Mouse (Mus musculus) midbrain, embryonic 15.5 days (tissue): Measurements from ENCODE around the gene Prm3. TPM values are rescaled to one million over a fixed set of nuclear protein-coding genes. Genes with fewer than 3 reads are reported as not detected.
A peak's percentile ranks its signal among the peaks of the same experiment; 100 is the strongest.

Experiments
- ATAC-seq: fragments of 200-750 bp; cut with Nextera tagmentation; replicated peaks from 2 replicates; pipeline ENCODE4 v1.8.0; 2017; ENCODE audit warnings: moderate TSS enrichment
- H3K27ac ChIP-seq: fragments of 300-500 bp; sonication (generic); 2 replicates; pipeline ENCODE4 v1.5.1; 2015; ENCODE audit warnings: mild to moderate bottlenecking, inconsistent platforms
- H3K27me3 ChIP-seq: fragments of 300-500 bp; sonication (generic); replicated peaks from 2 replicates; pipeline ENCODE4 v1.6.1; 2015; ENCODE audit warnings: inconsistent platforms
- H3K36me3 ChIP-seq: fragments of 300-500 bp; sonication (generic); replicated peaks from 2 replicates; pipeline ENCODE4 v1.6.1; 2015; ENCODE audit warnings: inconsistent platforms
- H3K4me1 ChIP-seq: fragments of 300-500 bp; sonication (generic); 2 replicates; pipeline ENCODE4 v1.6.1; 2015; ENCODE audit warnings: inconsistent platforms
- H3K4me2 ChIP-seq: fragments of 300-500 bp; sonication (generic); 2 replicates; pipeline ENCODE4 v1.6.1; 2015; ENCODE audit warnings: inconsistent platforms, mild to moderate bottlenecking, moderate library complexity
- H3K4me3 ChIP-seq: fragments of 300-500 bp; sonication (generic); 2 replicates; pipeline ENCODE4 v1.5.1; 2015; ENCODE audit warnings: mild to moderate bottlenecking, inconsistent platforms
- H3K9ac ChIP-seq: fragments of 300-500 bp; sonication (generic); 2 replicates; pipeline ENCODE4 v1.6.1; 2015; ENCODE audit warnings: mild to moderate bottlenecking, inconsistent platforms
- H3K9me3 ChIP-seq: fragments of 300-500 bp; sonication (generic); 2 replicates; pipeline ENCODE4 v1.6.1; 2016; ENCODE audit warnings: inconsistent platforms
- WGBS: fragments of 180-500 bp; shearing (Covaris S2); methylation state at CpG from one replicate; pipeline ENCODE4 v1.1.7; 2015; ENCODE audit warnings: mixed read lengths; 5-methylcytosine and 5-hydroxymethylcytosine counted together
- polyA plus RNA-seq: library from polyadenylated mRNA; unstranded; fragments of >200 nt; fragmentation: Nextera tagmentation; extraction: Ambion mirVana; gene quantifications from 2 replicates; pipeline ENCODE4 v1.2.1, GENCODE M21; 2015

The Prm3 gene
- polyA plus RNA-seq, 1 experiment from 2014 or later: not detected

DNA sequence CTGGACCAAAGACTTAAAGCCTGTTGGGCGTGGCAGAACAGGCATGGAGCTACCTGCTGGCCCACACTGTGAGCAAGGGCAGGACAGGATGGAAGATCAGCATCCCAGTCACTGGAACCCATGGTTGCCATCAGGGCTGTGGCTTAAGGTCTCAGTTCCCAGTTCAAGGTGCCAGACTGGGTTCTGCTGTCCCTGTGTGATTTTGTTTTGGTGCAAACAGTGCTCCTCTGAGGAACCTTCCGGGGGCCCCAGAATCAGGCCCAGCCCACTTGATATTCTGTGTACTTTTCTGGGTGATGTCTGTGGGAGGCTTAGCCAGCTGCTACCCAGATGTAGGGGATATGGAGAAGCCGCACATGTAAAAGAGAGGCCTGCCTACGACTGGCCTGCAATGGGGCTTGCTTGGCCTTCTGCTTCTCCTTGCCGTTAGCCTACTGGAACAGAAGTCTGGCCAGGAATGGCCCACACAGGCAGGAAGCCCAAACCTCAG is 10.0 kb downstream of the Prm3 start:
- Histone ChIP-seq H3K4me2 (no peak overlapping the region), H3K27ac (no peak overlapping the region), H3K4me3 (no peak overlapping the region), H3K4me1 (peaks cover 26% of the 10 kb centered on the region), H3K36me3 (no peaks in the 10 kb centered on the region), H3K9me3 (no peaks in the 10 kb centered on the region), H3K9ac (no peak overlapping the region), H3K27me3 (peaks cover 8% of the 10 kb centered on the region; the same call in 1 of the 2 replicates)
- no peak for ATAC-seq
- 90% methylated on average over 5 of the region's 5 CpGs for WGBS

DNA sequence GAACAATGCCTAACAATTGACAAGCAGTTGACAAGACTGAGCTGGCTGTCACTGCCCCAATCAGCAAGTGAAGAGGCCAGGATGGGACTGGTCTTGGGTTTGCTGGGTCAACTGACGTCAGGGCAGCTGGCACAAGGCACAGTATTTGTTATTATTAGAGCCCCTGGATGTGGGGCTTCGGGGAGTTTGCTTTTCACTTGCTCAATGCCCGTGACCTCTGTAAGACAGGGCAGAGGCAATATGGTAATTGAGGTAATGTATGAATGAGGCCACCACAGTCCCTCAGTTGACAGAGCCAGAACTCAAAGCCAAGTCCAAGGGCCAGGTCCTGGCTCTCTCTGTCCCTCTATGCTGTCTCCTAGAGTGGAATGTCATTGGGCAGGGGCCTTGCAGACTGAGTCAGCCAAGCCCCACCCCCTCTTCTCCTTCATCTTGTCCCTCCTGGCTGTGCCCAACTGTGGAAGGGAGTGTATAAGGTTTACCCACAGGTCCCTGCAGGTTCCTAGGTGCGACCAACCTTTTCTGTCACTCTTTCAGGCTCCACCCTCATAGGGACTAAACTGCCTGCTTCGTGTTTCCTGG is 13.0 kb downstream of the Prm3 start:
- Histone ChIP-seq H3K4me3 (no peak overlapping the region), H3K36me3 (no peaks in the 10 kb centered on the region), H3K27me3 (no peaks in the 10 kb centered on the region), H3K4me1 (0 out of 2 replicates have a peak, but pooled peaks cover 5% of the 10 kb centered on the region), H3K9me3 (no peaks in the 10 kb centered on the region), H3K4me2 (no peak overlapping the region), H3K9ac (no peak overlapping the region), H3K27ac (no peak overlapping the region)
- WGBS: 68% methylated on average over 5 of the region's 5 CpGs
- no peak for ATAC-seq

DNA sequence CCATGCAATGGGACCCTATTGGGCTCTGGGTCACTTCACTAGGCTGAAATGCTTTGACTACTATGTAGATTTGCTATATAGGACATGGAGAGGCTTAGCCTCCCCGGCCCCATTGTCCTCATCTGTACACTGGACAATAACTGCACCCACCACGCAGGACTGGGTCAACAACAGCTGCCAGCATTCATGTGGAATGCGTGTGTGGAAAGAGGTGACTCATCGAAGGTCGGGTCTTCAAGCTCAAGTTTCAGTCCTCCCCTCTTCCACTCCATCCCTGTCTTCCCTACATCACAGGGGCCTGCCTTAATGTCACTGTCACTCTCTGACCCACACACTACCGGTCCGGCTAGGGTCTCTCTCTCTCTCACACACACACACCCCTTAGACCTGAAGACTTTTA is 14.4 kb downstream of the Prm3 start:
- no peak for ATAC-seq
- H3K4me1 ChIP-seq: no peaks in the 10 kb centered on the region
- H3K27ac ChIP-seq: no peak overlapping the region
- H3K9ac ChIP-seq: no peak overlapping the region
- H3K4me3 ChIP-seq: no peak overlapping the region
- no peaks in the 10 kb centered on the region for H3K27me3 ChIP-seq
- no peaks in the 10 kb centered on the region for H3K36me3 ChIP-seq
- H3K9me3 ChIP-seq: no peaks in the 10 kb centered on the region
- H3K4me2 ChIP-seq: no peak overlapping the region
- 65% methylated on average over 7 of the region's 7 CpGs for WGBS

DNA sequence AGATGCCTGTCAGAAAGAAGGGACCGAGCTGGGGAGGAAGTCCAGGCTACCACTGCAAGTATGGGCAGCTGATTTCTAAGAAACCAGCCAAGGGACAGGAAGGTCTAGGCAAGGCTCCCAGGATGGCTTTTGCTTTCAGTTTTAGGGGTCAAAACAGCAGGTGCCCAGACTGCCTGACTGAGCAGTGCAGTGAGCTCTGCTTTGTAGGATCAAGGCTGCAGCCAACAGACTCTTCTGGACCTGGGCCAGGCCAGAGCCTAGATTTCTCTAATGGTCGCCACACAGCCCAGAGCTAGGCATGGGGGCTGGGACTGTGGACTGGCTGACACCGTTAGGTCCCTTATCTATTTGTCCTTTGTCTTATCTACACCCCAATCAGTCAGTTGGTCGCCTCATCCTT is 16.0 kb downstream of the Prm3 start:
- WGBS: 78% methylated on average over 4 of the region's 4 CpGs
- no peak overlapping the region for H3K27ac ChIP-seq
- ATAC-seq: no peak
- no peaks in the 10 kb centered on the region for H3K9me3 ChIP-seq
- H3K9ac ChIP-seq: no peak overlapping the region
- H3K36me3 ChIP-seq: no peaks in the 10 kb centered on the region
- H3K27me3 ChIP-seq: no peaks in the 10 kb centered on the region
- H3K4me2 ChIP-seq: no peak overlapping the region
- H3K4me3 ChIP-seq: no peak overlapping the region
- H3K4me1 ChIP-seq: no peaks in the 10 kb centered on the region

DNA sequence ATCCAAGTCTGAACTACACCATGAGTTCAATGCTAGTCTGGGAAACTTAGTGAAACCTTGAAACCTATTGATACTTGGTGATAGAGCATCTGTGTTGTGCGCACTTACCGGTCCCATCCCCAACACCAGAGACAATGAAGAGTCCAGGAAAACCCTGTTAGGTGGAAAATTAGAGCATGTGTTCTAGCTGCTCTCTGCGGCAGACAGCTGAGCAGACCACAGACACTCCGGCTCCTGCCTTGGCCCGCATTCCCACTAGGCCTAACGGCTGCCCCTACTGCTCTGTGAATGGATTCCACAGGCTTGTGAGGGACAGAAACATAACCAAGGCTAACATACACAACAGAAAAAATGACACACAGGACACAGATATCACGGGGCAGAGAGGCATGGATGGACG is 17.2 kb downstream of the Prm3 start:
- Histone ChIP-seq H3K4me3 (no peak overlapping the region), H3K4me2 (no peak overlapping the region), H3K36me3 (no peaks in the 10 kb centered on the region), H3K4me1 (no peaks in the 10 kb centered on the region), H3K9ac (no peak overlapping the region), H3K9me3 (no peaks in the 10 kb centered on the region), H3K27me3 (no peaks in the 10 kb centered on the region), H3K27ac (no peak overlapping the region)
- WGBS: 90% methylated on average over 8 of the region's 8 CpGs
- ATAC-seq: no peak

DNA sequence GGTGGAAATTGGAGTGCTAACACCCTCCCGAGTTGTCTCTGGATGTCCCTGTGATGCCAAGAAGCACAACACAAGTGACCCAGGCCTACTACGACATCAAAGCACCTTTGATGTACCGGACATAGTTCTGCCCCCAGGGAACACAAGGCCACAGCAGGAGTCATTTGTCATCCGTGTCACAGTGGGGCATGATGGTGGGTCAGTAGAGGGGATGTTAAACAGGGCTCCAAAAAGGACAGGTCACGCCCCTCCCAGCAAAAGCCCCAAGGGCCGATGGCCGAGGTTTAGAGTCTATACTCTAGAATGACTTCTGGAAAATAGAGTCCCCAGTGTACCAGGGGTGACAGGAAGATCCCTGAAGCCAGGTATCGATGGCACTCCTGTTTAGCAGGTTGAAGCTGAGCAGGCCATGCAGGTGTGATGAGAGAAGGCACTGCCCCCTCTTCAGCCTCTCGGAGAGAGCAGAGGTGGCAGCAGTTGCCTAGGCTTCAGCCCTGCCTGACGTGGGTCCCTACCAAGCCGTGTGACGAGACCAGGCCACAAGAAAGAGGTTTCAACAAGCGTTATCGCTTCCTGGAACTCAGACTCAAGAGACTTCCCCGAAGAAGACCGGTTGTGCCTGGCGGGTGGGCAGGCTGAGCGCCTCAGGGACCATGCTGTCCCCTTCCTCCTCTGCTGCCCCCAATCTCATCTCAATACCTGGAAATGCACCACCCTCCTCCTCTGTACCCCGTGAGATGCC is 18.8 kb downstream of the Prm3 start:
- Histone ChIP-seq H3K27me3 (no peaks in the 10 kb centered on the region), H3K9ac (no peak overlapping the region), H3K36me3 (no peaks in the 10 kb centered on the region), H3K27ac (no peak overlapping the region), H3K4me3 (no peak overlapping the region), H3K4me2 (no peak overlapping the region), H3K4me1 (no peaks in the 10 kb centered on the region), H3K9me3 (no peaks in the 10 kb centered on the region)
- no peak for ATAC-seq
- WGBS: 73% methylated on average over 19 of the region's 19 CpGs

DNA sequence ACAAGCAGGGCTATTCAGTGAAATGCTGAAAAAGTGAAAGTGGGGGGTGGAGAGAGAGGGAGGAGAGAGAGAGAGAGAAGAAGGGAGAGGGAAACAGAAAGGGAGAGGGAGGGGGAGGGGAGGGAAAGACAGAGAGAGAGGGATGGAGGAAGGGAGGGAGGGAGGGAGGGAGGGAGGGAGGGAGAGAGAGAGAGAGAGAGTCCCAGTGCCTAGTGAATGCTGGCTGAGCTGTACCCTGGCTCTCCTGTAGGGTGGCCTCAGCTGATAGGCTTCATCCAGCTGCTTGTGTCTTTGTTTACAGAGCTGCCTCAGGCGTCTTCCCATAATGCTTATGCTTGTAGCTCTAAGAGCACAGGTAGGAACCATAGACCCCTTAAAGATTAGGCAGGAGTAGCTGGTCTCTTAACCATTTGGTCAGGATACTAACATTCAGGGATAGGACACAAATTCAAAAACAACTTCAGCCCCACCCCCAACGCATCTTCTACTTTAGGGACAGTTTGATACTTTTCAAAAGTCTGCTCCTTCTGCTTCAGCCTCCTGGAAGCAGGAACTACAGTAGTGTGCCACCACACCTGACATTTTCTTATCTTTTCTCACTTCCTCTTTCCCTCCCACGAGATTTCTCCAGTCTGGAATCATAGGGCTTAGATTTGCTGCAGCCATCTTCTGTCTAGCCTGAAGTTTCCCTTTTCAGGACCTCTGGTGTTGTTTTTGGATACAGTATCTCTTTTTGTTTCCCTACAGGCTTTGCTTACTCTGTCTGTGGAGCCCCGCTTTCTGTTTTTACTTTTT is 20.0 kb downstream of the Prm3 start:
- 54% methylated on average over 4 of the region's 4 CpGs for whole genome bisulfite sequencing
- no peaks in the 10 kb centered on the region for H3K36me3 ChIP-seq
- H3K27me3 ChIP-seq: no peaks in the 10 kb centered on the region
- H3K27ac ChIP-seq: no peak overlapping the region
- ATAC-seq: 0 out of 2 replicates have a peak, but pooled peaks have one; percentile 42
- H3K9ac ChIP-seq: no peak overlapping the region
- H3K4me1 ChIP-seq: no peaks in the 10 kb centered on the region
- no peaks in the 10 kb centered on the region for H3K9me3 ChIP-seq
- no peak overlapping the region for H3K4me2 ChIP-seq
- H3K4me3 ChIP-seq: no peak overlapping the region

DNA sequence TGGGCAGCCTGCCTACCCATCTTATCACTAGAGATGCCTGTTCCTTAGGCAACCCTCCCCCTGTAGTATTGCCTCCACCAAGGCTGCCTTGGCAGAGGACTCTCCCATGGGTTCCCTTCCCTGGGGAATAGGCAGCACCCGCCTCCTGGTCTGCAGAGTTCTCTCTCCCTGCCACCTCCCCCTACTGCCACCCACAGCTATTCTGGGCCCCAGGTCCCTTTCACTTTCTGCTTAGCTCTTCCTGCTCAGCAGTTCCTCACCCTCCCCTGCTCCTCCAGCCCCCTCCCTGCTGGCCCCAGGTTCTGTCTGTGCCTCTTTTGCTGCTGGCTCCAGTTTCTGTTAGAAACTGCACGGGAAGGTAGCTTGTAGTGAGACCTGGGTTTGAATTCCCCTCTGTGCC is 21.1 kb downstream of the Prm3 start:
- Histone ChIP-seq H3K4me3 (no peak overlapping the region), H3K4me2 (no peak overlapping the region), H3K27me3 (no peaks in the 10 kb centered on the region), H3K9me3 (no peaks in the 10 kb centered on the region), H3K9ac (no peak overlapping the region), H3K27ac (no peak overlapping the region), H3K4me1 (no peaks in the 10 kb centered on the region), H3K36me3 (no peaks in the 10 kb centered on the region)
- 54% methylated on average over 2 of the region's 2 CpGs for whole genome bisulfite sequencing
- ATAC-seq: no peak

DNA sequence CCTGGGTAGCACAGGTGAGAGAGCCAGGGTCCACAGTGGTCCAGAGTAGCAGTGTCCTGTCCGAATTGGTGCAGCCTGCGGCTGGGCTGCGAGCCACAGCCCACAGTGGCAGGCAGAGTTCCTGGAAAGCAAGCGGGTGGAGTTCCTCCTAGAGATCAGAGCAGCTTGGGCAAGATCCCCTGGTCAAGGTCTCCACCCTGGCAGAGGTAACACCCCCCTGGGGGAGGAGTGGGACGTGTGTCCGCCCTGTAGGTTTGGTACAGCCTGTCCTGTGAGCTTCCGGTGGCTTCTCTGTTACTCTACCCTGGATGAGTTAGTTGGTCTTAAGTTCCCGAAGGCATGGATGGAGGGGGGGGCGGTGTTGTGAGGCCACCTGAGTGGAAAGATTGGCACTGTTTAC is 21.9 kb downstream of the Prm3 start:
- ATAC-seq: no peak
- Histone ChIP-seq H3K27me3 (no peaks in the 10 kb centered on the region), H3K9me3 (no peaks in the 10 kb centered on the region), H3K27ac (no peak overlapping the region), H3K4me1 (no peaks in the 10 kb centered on the region), H3K4me2 (no peak overlapping the region), H3K36me3 (no peaks in the 10 kb centered on the region), H3K9ac (no peak overlapping the region), H3K4me3 (no peak overlapping the region)
- 66% methylated on average over 9 of the region's 9 CpGs for WGBS

DNA sequence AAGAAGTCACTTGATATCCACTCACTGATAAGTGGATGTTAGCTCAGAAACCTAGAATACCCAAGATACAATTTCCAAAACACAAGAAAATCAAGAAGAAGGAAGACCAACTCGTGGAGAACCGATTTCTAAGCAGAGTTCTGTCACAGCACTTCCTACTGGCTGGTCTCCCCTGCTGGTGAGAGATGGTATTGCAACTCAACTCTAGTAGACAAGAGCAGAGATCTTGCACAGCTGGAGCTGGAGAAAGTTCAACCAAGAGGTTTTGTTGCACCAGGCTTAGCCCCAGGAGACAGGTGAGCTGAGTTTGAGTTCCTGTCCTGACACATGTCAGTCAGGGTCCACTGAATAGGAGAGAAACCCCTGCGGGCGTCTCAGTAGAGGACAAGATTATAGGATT is 23.6 kb downstream of the Prm3 start:
- Histone ChIP-seq H3K4me2 (no peak overlapping the region), H3K27ac (no peak overlapping the region), H3K36me3 (no peaks in the 10 kb centered on the region), H3K27me3 (no peaks in the 10 kb centered on the region), H3K9ac (no peak overlapping the region), H3K4me3 (no peak overlapping the region), H3K4me1 (no peaks in the 10 kb centered on the region), H3K9me3 (no peaks in the 10 kb centered on the region)
- 40% methylated on average over 4 of the region's 4 CpGs for WGBS
- ATAC-seq: no peak

DNA sequence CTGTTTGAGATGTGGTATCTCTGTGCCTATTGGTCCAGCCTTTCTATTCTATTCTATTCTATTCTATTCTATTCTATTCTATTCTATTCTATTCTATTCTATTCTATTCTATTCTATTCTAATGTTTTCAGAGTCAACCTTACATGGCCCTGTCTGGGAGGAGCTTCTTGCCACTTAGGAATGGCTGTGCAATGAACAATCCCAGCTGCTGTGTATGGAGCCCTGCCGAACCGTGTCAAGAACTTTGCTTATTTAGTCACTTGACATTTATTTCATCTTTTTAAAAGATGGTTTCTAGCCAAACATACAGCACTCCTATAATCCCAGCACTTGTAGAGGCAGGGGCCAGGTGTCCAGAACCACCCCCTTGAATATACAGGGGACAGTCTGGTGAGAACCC is 26.4 kb downstream of the Prm3 start:
- H3K4me1 ChIP-seq: no peaks in the 10 kb centered on the region
- H3K4me2 ChIP-seq: no peak overlapping the region
- ATAC-seq: no peak
- no peak overlapping the region for H3K27ac ChIP-seq
- 58% methylated on average over 2 of the region's 2 CpGs for whole genome bisulfite sequencing
- no peak overlapping the region for H3K9ac ChIP-seq
- H3K4me3 ChIP-seq: no peak overlapping the region
- H3K27me3 ChIP-seq: no peaks in the 10 kb centered on the region
- H3K36me3 ChIP-seq: no peaks in the 10 kb centered on the region
- no peaks in the 10 kb centered on the region for H3K9me3 ChIP-seq

DNA sequence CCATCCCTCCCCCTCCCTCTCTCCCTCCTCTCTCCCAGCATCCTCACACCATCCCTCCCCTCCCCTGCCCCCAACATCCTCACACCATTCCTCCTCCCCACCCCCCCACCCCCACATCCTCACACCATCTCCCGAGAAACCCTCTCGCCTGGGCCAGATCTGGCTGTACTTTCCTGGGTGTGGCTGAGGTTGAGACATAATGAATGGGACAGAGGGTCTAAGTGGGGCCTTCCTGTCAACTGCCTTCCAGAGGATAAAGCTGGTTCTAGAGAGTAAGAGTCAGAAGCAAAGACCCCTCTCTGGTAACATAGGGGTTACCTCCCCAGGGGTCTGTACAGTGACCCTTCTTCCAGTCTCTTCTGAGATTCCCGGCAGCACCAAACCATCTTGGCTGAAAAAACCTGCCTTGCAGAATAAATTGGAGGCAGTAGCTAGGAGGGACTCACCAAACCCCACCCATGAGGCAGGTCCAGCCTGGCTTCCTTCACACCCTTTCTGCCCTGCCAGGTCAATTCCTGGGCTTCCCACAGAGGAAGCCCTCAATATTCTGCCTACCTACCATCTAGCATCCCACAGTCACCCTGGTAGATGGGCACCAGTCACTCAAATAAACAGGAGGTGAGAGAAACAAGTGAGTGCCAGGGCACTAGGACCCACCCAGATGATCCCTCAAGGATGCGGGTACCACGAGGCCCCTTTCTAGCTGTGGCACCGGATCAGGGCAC is 27.0 kb downstream of the Prm3 start:
- H3K27ac ChIP-seq: no peak overlapping the region
- ATAC-seq: no peak
- H3K4me1 ChIP-seq: no peaks in the 10 kb centered on the region
- H3K9ac ChIP-seq: no peak overlapping the region
- no peaks in the 10 kb centered on the region for H3K36me3 ChIP-seq
- no peaks in the 10 kb centered on the region for H3K9me3 ChIP-seq
- no peak overlapping the region for H3K4me2 ChIP-seq
- 68% methylated on average over 6 of the region's 6 CpGs for WGBS
- no peaks in the 10 kb centered on the region for H3K27me3 ChIP-seq
- H3K4me3 ChIP-seq: no peak overlapping the region
